Mouse (Mus musculus) embryo, embryonic 10 days (tissue): ENCODE results near the gene Erc1.
A peak's percentile ranks its signal among the peaks of the same experiment; 100 is the strongest.

Experiments
- DNase-seq: peaks from one replicate; pipeline ENCODE4 v3.0.0-alpha.2; 2015; ENCODE audit warnings: low spot score

The Erc1 gene

GRCm38 (mm10) chr6:119803239-119803638, 44.7 kb downstream of the Erc1 start:
- DNase-seq, result no peak

DNA sequence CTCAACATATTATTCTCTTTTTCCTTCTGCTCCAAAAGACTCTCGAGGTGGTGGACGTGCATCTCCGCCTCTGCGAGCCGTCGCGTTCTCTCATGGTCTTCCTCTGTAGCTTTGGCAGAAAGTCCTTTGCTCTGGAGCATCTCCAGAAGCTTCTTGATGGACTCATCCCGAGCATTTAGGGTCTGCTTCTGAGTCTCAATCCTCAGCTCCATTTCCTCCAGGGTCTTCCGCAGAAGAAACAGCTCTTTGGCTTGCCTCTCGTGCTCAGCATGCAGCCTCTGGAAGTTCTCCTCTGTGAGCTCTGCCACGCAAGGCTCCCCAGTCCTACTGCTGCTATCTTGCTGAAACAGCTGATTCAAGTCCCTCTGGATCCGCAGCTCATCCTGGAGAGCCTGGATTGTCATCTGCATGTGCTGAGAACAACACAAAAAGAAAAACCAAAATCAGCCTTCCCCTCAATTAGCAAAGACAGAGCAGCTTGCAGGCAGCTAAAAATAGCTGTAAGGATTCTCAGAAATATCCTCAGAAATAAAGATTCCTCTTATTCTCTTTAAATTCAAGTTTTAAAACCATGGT, 51.0 kb downstream of the Erc1 start:
- no peak for DNase-seq

GRCm38 (mm10) chr6:119796291-119796690, 51.7 kb downstream of the Erc1 start:
- DNase-seq, result no peak

- peak; percentile 79 for DNase-seq
Observed at GRCm38 (mm10) chr6:119792562-119792961, 55.4 kb downstream of the Erc1 start.

DNA sequence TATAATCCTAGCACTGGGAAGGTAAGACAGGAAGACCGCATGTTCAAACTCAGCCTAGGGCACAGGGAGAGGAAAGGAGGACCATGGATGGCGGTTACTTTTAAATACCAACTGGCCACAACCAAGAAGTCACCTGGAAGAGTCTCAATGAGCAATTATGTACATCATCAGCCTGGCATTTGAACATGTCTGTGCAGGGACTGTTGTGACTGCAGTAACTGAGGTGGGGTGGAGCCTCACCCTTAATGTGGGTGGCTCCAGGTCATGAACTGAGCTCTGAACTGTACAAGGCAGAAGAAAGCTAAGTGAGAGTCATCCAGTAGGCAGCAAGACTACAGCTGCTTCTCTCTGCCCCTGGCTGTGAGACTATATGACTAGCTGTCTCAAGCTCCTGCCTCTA, 65.6 kb downstream of the Erc1 start:
- DNase-seq, result no peak

DNA sequence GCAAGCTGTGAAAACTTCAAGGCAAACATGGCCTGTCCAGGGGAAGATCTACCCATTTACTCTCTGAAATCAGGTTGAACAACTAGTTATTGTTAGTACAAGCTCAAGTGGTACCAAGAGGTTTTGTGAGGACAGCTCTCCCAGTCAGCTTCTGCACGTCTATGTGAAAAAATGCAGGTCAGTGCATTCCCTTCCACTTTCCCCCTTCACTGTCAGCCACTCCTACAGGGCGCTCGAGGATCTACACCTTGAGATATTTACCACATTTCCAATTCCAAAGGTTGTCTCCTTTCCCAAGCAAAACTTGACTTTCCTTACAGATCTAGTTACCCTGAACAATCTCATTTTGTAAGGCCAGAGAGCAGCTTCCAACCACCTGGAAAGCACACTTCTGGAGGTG, 66.9 kb downstream of the Erc1 start:
- no peak for DNase-seq

GRCm38 (mm10) chr6:119768778-119769177, 79.2 kb downstream of the Erc1 start:
- no peak for DNase-seq

GRCm38 (mm10) chr6:119764355-119764754, 83.6 kb downstream of the Erc1 start:
- DNase-seq, result no peak

- no peak for DNase-seq
Observed at GRCm38 (mm10) chr6:119759866-119760265, 88.1 kb downstream of the Erc1 start.

DNA sequence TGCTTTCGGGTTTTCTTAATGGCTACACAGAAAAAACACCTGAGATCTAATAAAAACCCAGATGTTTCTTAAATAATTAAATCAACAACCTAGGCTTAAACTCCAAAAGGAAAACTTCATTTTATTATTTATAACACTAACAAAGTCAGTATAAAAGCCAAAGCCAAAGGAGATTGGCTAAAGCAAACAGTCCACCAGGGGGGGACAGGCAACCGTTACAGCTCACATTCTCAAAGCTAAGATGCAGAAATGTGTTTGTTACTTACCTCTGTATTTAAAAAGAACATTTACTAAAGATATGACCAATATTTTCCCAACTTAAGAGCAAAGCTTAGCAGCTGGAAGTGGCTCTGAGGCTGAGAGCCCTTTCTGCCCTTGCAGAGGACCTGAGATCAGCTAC, 89.5 kb downstream of the Erc1 start:
- DNase-seq, result no peak

- no peak for DNase-seq
Observed at GRCm38 (mm10) chr6:119757796-119758195, 90.2 kb downstream of the Erc1 start.

GRCm38 (mm10) chr6:119755866-119756265, 92.1 kb downstream of the Erc1 start:
- DNase-seq, result no peak

DNA sequence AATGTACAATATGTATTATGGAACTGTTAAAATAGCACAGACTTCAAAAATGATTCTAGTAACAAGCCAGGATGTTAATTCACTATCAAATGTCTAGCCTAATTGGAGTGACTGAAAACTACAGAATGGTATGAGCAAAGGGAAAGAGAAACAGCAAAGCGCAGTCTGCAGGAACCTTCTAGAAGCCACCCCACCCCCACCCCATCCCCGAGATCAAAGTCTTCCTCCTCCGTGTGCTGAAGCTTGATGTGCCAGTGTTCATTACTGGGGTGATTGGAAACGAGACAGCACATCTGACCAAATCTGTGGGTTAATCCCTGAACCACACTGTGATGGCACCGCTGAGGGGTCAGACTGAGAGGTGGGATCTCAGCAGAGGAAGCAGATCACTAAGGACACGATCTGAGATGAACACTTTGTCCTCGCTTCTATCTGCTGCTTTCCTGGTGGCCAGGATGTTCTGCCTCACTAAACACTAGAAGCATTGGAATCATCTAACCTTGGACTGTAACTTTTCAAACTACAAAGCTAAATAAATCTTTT, 98.8 kb downstream of the Erc1 start:
- no peak for DNase-seq

GRCm38 (mm10) chr6:119741861-119742260, 106.1 kb downstream of the Erc1 start:
- no peak for DNase-seq

GRCm38 (mm10) chr6:119740541-119740940, 107.4 kb downstream of the Erc1 start:
- no peak for DNase-seq

DNA sequence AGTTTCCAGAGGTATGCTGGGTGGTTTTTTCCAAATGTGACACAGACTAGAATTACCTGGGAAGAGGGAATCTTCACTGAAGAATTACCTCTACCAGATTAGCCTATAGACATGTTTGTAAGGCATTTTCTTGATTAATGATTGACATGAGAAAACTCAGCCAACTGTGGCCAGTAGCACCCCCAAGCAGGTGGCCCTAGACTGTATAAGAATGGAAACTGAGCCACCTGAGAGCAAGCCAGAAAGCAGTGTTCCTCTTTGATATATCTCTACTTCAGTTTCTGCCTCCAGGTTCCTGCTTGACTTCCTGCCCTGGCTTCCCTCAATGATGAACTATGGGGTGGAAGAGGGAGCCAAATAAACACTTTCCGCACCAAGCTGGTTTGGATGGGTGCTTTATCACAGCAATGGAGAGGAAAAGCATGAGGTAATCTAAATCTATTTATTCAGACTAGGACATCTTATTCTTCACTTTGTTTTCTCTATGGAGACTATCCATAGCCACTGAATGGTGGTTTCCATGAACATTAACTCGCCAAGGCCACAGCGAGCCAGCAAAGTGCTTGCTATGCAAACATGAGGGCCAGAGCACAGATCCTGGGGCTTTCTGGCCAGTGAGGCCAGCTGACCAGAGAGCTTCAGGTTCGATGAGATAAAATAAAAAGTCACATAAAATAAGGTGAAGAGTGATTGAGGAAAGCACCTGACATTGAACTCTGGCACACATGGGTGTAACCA, 109.2 kb downstream of the Erc1 start:
- DNase-seq, result no peak

DNA sequence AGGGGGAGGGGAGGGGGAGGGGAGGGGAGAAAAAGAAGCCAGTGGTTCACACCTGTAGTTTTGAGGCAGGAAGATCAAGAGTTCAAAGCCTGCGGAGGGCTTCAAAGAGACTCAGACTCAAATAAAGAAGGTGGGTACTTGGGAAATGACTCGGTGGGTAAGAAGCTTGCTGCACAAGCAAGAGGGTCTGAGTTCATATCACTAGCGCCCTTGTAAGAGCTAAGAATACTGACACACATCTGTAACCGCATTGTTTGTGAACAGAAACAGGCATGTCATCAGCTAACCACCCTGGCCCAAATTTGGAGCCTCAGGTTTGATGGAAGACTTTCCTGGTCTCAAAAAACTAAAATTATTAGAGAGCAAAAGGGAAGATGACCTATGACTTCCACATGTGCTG, 110.3 kb downstream of the Erc1 start:
- no peak for DNase-seq

DNA sequence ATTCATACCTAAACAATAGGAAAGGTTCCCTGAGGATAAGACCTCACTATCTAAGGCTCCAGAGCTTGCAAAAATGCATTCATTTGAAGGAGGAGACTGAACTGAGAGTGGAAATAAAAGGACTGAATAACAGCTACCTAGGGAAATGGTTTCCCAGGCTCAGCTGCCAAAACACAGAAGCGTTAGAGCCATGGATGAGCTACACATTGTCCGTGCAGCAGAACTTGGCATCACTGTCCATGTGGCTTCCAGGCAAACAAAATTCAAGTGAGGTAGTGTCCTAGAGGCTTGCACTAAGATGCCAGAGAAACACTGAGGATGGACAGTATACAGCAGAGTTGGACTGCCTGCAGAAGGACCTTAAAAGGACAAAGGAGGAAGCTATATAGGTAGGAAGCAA, 112.0 kb downstream of the Erc1 start:
- DNase-seq, result no peak

DNA sequence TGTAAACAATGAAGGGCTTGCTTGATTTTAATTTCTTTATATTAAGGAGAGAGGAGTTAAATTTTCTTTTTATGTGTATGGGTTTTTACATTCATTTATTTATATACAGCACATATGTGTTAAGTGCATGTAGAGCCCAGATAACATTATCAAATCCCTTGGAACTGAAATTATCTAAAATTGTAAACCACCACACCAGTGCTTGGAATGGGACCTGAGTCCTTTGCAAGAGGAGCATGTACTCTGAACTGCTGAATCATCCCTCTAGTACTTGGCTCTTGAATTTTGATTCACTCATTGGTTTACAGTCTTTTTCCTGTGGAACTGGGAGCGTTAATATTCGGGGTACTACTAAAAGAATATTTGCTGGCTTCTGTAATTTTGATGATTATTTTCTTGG, 116.8 kb downstream of the Erc1 start:
- no peak for DNase-seq

DNA sequence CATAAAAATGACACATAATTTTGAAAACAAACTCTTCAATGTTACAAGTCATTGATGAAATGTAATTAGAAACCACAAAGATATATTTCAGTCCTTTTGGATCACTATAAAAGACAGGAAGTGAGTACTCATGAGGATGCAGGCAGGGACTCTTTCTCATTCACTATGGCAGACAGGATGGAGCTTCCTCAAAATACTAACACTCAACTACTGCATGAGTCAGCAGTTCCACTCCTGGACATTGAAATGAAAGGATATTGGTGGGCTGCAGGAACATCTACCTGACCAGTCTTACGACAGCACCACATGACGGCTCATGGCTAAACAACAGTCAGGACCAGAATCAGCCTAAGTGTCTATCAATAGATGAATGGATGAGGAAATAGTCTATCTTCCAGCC, 132.7 kb downstream of the Erc1 start:
- DNase-seq, result no peak

GRCm38 (mm10) chr6:119713961-119714360, 134.0 kb downstream of the Erc1 start:
- DNase-seq, result no peak

GRCm38 (mm10) chr6:119712486-119712885, 135.5 kb downstream of the Erc1 start:
- no peak for DNase-seq

DNA sequence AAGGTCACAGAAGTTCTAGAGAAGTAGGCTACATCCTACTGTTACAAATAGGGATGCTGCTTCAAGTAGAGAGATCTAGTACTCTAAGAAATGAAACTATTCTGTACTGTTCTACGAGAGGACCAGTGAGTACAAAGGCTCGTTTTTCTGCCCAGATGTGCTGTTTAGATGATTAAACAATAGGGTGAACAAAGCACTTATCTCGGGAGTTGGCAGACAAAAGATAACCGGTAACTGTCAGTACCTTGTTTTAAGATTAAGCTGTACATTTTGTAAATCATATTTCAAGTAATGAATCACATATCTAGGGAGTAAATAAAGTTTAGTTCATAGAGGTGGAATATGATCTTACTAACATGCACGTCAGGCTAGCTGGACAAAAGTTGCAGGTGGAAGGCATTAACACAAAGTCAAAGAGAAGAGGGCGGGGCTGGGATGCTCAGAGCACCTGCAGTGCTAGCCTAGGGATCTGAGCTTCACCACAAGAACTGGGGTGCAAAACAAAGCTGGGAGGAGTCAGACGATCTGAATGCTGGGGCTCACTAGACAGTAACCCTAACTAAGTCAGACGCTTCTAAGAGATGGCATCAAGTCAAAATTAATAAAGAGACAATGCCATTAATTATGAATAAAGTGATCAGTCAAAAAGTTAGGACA, 136.2 kb downstream of the Erc1 start:
- no peak for DNase-seq
